In the genomic region with DNA sequence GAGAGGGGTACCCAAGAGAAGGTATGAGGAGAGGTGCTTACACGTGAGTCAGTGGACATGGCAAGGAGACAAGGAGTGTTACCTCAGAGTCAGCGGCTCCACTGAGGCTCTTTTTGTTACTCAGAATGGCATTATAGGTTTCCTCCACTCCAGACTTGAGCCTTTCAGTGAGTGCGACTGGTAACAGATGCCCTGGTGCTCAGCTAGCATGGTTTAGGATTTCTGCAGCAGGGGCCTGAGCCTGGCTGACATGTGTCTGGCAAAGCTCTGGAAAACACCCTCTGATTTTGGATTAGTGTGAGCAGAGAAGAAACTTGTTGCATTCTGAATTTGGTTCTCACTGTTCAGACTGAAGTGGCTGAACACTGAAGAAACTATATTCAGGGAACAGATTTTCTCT, we compare ENCODE assay signal across 21 mouse cellular contexts.
A peak's percentile ranks its signal among the peaks of the same experiment; 100 is the strongest.
DNase-seq lines count a peak whose midpoint lies in the region; ATAC-seq and TF ChIP-seq lines count a peak whose summit lies in the region.
"Had no signal": no experiment of that assay in that cellular context is flagged by ENCODE, and none has a peak within 500 bp of the region (broad histone marks: within the 10 kb centered on the region; RNA-seq: fewer than 3 reads in every experiment).

No protein-coding gene starts in this region.

- no peaks in the 10 kb centered on the region for H3K79me2 ChIP-seq in heart, adult 2 months (replicated peaks; ENCODE audit: control insufficient read depth, insufficient read depth, low read length)

- intact Hi-C loops in heart, adult 2 months (cut with DNase I) = no loop called here

- no peak for ATAC-seq in embryonic facial prominence, embryonic 14.5 days (ENCODE audit: low read depth)
- ATAC-seq in inflammation-experienced regulatory T-cells, adult 6 months = no peak
- ATAC-seq: hindbrain, postnatal 0 days had no signal

- no peaks in the 10 kb centered on the region for H3K27me3 ChIP-seq in heart, embryonic 10.5 days (ENCODE audit: insufficient read depth, poor library complexity, severe bottlenecking)
- H3K27me3 ChIP-seq in heart, adult 2 months (ENCODE audit: control insufficient read depth, insufficient read depth, low read length) = no peaks in the 10 kb centered on the region
- H3K27me3 ChIP-seq in thymus, adult 2 months (ENCODE audit: control insufficient read depth, insufficient read depth, low read length) = no peaks in the 10 kb centered on the region
- no peaks in the 10 kb centered on the region for H3K27me3 ChIP-seq in embryonic facial prominence, embryonic 14.5 days (replicated peaks; ENCODE audit: control insufficient read depth, insufficient read depth, low read length)
- H3K27me3 ChIP-seq: embryonic facial prominence, embryonic 15.5 days; neural tube, embryonic 12.5 days had no signal

- H3K4me3 ChIP-seq in heart, embryonic 10.5 days = no peak overlapping the region
- H3K4me3 ChIP-seq in heart, adult 2 months = no peak overlapping the region
- no peak overlapping the region for H3K4me3 ChIP-seq in thymus, adult 2 months (ENCODE audit: control insufficient read depth, insufficient read depth, low read length)
- no peak overlapping the region for H3K4me3 ChIP-seq in embryonic facial prominence, embryonic 14.5 days (ENCODE audit: low read depth, low read length)
- H3K4me3 ChIP-seq: embryonic facial prominence, embryonic 15.5 days; forebrain, embryonic 10.5 days; midbrain, embryonic 10.5 days; neural tube, embryonic 12.5 days had no signal

- TF ChIP-seq EP300 in heart, adult 2 months (IDR thresholded peaks at IDR 0.05; ENCODE audit: insufficient read depth, low read depth, low read length) = no peak

- H3K4me2 ChIP-seq in embryonic facial prominence, embryonic 14.5 days (ENCODE audit: low read depth, low read length) = no peak overlapping the region
- H3K4me2 ChIP-seq: embryonic facial prominence, embryonic 15.5 days; neural tube, embryonic 12.5 days had no signal

- no peaks in the 10 kb centered on the region for H3K36me3 ChIP-seq in heart, embryonic 10.5 days
- H3K36me3 ChIP-seq in heart, adult 2 months (ENCODE audit: control insufficient read depth, insufficient read depth, low read length) = no peaks in the 10 kb centered on the region
- no peaks in the 10 kb centered on the region for H3K36me3 ChIP-seq in thymus, adult 2 months (ENCODE audit: control insufficient read depth, insufficient read depth, low read length)
- H3K36me3 ChIP-seq in embryonic facial prominence, embryonic 14.5 days (ENCODE audit: control insufficient read depth, insufficient read depth, low read length) = no peaks in the 10 kb centered on the region
- H3K36me3 ChIP-seq: embryonic facial prominence, embryonic 15.5 days; forebrain, embryonic 10.5 days; midbrain, embryonic 10.5 days; neural tube, embryonic 12.5 days had no signal

- H3K9me3 ChIP-seq in heart, embryonic 10.5 days = no peaks in the 10 kb centered on the region
- H3K9me3 ChIP-seq in embryonic facial prominence, embryonic 14.5 days (ENCODE audit: control insufficient read depth, low read length) = no peaks in the 10 kb centered on the region
- H3K9me3 ChIP-seq: embryonic facial prominence, embryonic 15.5 days; forebrain, embryonic 10.5 days; midbrain, embryonic 10.5 days; neural tube, embryonic 12.5 days had no signal

- DNase-seq in heart, embryonic 10.5 days (ENCODE audit: low spot score) = peak; percentile 71
- no peak for DNase-seq in heart, adult 2 months
- DNase-seq in thymus, adult 2 months = no peak
- DNase-seq in thymus, adult 18-20 months = no peak
- DNase-seq in embryonic facial prominence, embryonic 14.5 days (ENCODE audit: low spot score) = peak; percentile 66
- no peak for DNase-seq in layer of hippocampus, adult 8-10 months (ENCODE audit: low spot score in 2 of 2)
- DNase-seq: cerebellum, adult 11 months; heart, postnatal 36 days; kidney, adult 18-20 months; kidney, postnatal 10 days; layer of hippocampus, adult 9-11 months; lung, adult 18-20 months; lung, postnatal 36 days; right cerebral cortex, postnatal 14 days; thymus, postnatal 25 days had no signal

- no peak for TF ChIP-seq CTCF in heart, adult 2 months (IDR thresholded peaks at IDR 0.05)
- no peak for TF ChIP-seq CTCF in thymus, adult 2 months (IDR thresholded peaks at IDR 0.05; ENCODE audit: borderline replicate concordance, control insufficient read depth, extremely low read depth, insufficient read depth, low read length, poor library complexity)

- peak overlapping the region; percentile 56; the same call in 1 of the 2 replicates for H3K27ac ChIP-seq in heart, embryonic 10.5 days
- no peak overlapping the region for H3K27ac ChIP-seq in heart, adult 2 months
- peak overlapping the region; percentile 38; the same call in 1 of the 2 replicates for H3K27ac ChIP-seq in thymus, adult 2 months (ENCODE audit: control insufficient read depth, insufficient read depth, low read length)
- peak overlapping the region; percentile 2; the same call in 1 of the 2 replicates for H3K27ac ChIP-seq in embryonic facial prominence, embryonic 14.5 days (replicated peaks; ENCODE audit: low read depth, low read length)
- H3K27ac ChIP-seq: embryonic facial prominence, embryonic 15.5 days; hindbrain, postnatal 0 days; midbrain, embryonic 10.5 days; neural tube, embryonic 12.5 days had no signal

- no peak for TF ChIP-seq POLR2A in heart, adult 2 months (IDR thresholded peaks at IDR 0.05; ENCODE audit: insufficient read depth, low read depth, low read length)
- no peak for TF ChIP-seq POLR2A in thymus, adult 2 months (IDR thresholded peaks at IDR 0.05; ENCODE audit: control insufficient read depth, extremely low read depth, insufficient read depth, low read length, poor library complexity)

- 49% methylated on average over 3 of the region's 3 CpGs for WGBS in heart, embryonic 10.5 days
- WGBS in heart, adult 2 months = 84% methylated on average over 3 of the region's 3 CpGs
- 88% methylated on average over 3 of the region's 3 CpGs for WGBS in thymus, adult 2 months
- WGBS in embryonic facial prominence, embryonic 14.5 days = 38% methylated on average over 3 of the region's 3 CpGs

- H3K4me1 ChIP-seq in heart, embryonic 10.5 days = peaks cover 57% of the 10 kb centered on the region
- H3K4me1 ChIP-seq in heart, adult 2 months (ENCODE audit: control insufficient read depth, insufficient read depth, low read length) = no peaks in the 10 kb centered on the region
- H3K4me1 ChIP-seq in thymus, adult 2 months (replicated peaks; ENCODE audit: control insufficient read depth, insufficient read depth, low read length) = peaks cover 22% of the 10 kb centered on the region
- peaks cover 19% of the 10 kb centered on the region for H3K4me1 ChIP-seq in embryonic facial prominence, embryonic 14.5 days (ENCODE audit: control insufficient read depth, insufficient read depth, low read length)
- H3K4me1 ChIP-seq: neural tube, embryonic 12.5 days had no signal

- H3K9ac ChIP-seq in heart, adult 2 months (ENCODE audit: low read depth, low read length) = no peak overlapping the region
- H3K9ac ChIP-seq in embryonic facial prominence, embryonic 14.5 days (ENCODE audit: low read depth, low read length) = 0 out of 2 replicates have a peak overlapping the region, but pooled peaks have one; percentile 20
- H3K9ac ChIP-seq: embryonic facial prominence, embryonic 15.5 days; neural tube, embryonic 12.5 days had no signal

Comparison
In these comparisons a context has a peak if more than half of its experiments do, and no peak if none do; other contexts are left out.
1. DNase-seq: peak in heart, embryonic 10.5 days (single experiment) and embryonic facial prominence, embryonic 14.5 days (single experiment); none in heart, adult 2 months (0 of 2), thymus, adult 2 months (single experiment), thymus, adult 18-20 months (0 of 2) and layer of hippocampus, adult 8-10 months (0 of 2).